In genomic region chr3:145964473-145964872, GRCm38 (mm10) we compare ENCODE assay signal across 8 mouse cellular contexts. TPM values are rescaled to one million over a fixed set of nuclear protein-coding genes. Genes with fewer than 3 reads are reported as not detected.
DNase-seq lines count a peak whose midpoint lies in the region; TF ChIP-seq lines count a peak whose summit lies in the region.

No protein-coding gene starts in this region.

- H3K27ac ChIP-seq in gastrocnemius, adult 2 months = peak overlapping the region; percentile 16; the same call in 1 of the 2 replicates

- DNase-seq in gastrocnemius, adult 2 months = no peak
- DNase-seq in gastrocnemius, postnatal 14 days = no peak
- DNase-seq in heart, postnatal 14 days = peak; percentile 57 to 71
- peak; percentile 62 to 72 for DNase-seq in kidney, postnatal 4 days
- peak; percentile 62 for DNase-seq in mesoderm, embryonic 11.5 days (ENCODE audit: low read depth, low spot score)
- DNase-seq in left cerebral cortex, postnatal 4 days = no peak
- no peak for DNase-seq in layer of hippocampus, postnatal 25 days (ENCODE audit: extremely low spot score in 1 of 2, low spot score in 1 of 2)
- no peak for DNase-seq in testis, postnatal 10 days (ENCODE audit: low spot score)

- H3K4me3 ChIP-seq in gastrocnemius, adult 2 months = peak overlapping the region; percentile 23

- intact Hi-C loops in gastrocnemius, adult 2 months (cut with DNase I) = no loop called here
- intact Hi-C loops in gastrocnemius, postnatal 14 days (cut with DNase I; ENCODE audit: low total_unique reads) = no loop called here
- intact Hi-C loops in heart, postnatal 14 days (cut with DNase I) = no loop called here
- intact Hi-C loops in left cerebral cortex, postnatal 4 days (cut with DNase I) = no loop called here

- TF ChIP-seq CTCF in gastrocnemius, adult 2 months (IDR thresholded peaks at IDR 0.05) = no peak

RNA-seq across cellular contexts. Expression of gene Syde2, which starts 23.2 kb away (rescaled TPM):
- 1 to 10 TPM in 1 of 2 experiments, under 1 TPM in 1; 0.97 to 1.1 TPM for total RNA-seq in gastrocnemius, adult 2 months (2021)
- 1 to 10 TPM; 1.6 to 1.8 TPM for total RNA-seq in gastrocnemius, postnatal 14 days (2021)
- total RNA-seq in heart, postnatal 14 days (2021) = 10 to 100 TPM; 21.5 to 25.4 TPM
- 1 to 10 TPM; 4.4 to 5.3 TPM for total RNA-seq in left cerebral cortex, postnatal 4 days (2021)
- total RNA-seq in layer of hippocampus, postnatal 25 days (2021) = 1 to 10 TPM; 4.5 to 4.6 TPM

RNA-seq across cellular contexts. Expression of gene 2410004B18Rik, which starts 26.7 kb away (rescaled TPM):
- total RNA-seq in gastrocnemius, adult 2 months (2021) = 10 to 100 TPM; 18.2 to 19.6 TPM
- total RNA-seq in gastrocnemius, postnatal 14 days (2021) = 10 to 100 TPM; 12.1 to 15.0 TPM
- total RNA-seq in heart, postnatal 14 days (2021) = 10 to 100 TPM; 16.7 to 22.9 TPM
- 10 to 100 TPM; 51.5 to 56.8 TPM for total RNA-seq in left cerebral cortex, postnatal 4 days (2021)
- 10 to 100 TPM; 36.5 to 37.4 TPM for total RNA-seq in layer of hippocampus, postnatal 25 days (2021)

RNA-seq across cellular contexts. Expression of gene Bcl10, which starts 41.9 kb away (rescaled TPM):
- total RNA-seq in gastrocnemius, adult 2 months (2021) = 1 to 10 TPM; 9.6 to 9.8 TPM
- total RNA-seq in gastrocnemius, postnatal 14 days (2021) = 10 to 100 TPM; 13.6 to 14.0 TPM
- 10 to 100 TPM; 20.8 to 22.1 TPM for total RNA-seq in heart, postnatal 14 days (2021)
- 10 to 100 TPM; 18.3 to 19.4 TPM for total RNA-seq in left cerebral cortex, postnatal 4 days (2021)
- 10 to 100 TPM; 12.7 TPM for total RNA-seq in layer of hippocampus, postnatal 25 days (2021)

Comparison
In these comparisons a context has a peak if more than half of its experiments do, and no peak if none do; other contexts are left out.
1. DNase-seq: peak in heart, postnatal 14 days (2 of 2), kidney, postnatal 4 days (2 of 2) and mesoderm, embryonic 11.5 days (single experiment); none in gastrocnemius, adult 2 months (single experiment), gastrocnemius, postnatal 14 days (single experiment), left cerebral cortex, postnatal 4 days (single experiment), layer of hippocampus, postnatal 25 days (0 of 2) and testis, postnatal 10 days (single experiment).